Comparison of ENCODE assay signal across 8 mouse cellular contexts in genomic region chr14:55762001-55762821, GRCm38 (mm10). TPM values are rescaled to one million over a fixed set of nuclear protein-coding genes. Genes with fewer than 3 reads are reported as not detected.
DNase-seq lines count a peak whose midpoint lies in the region; ATAC-seq lines count a peak whose summit lies in the region.

No protein-coding gene starts in this region.

- H3K27ac ChIP-seq in embryonic facial prominence, embryonic 14.5 days (replicated peaks; ENCODE audit: low read depth, low read length), result peak overlapping the region; percentile 40
- H3K27ac ChIP-seq in midbrain, embryonic 11.5 days (ENCODE audit: low read depth, low read length), result no peak overlapping the region

- peak; percentile 39 to 40 for DNase-seq in frontal cortex, postnatal 36 days (ENCODE audit: low spot score in 2 of 2)
- no peak for DNase-seq in frontal cortex, postnatal 25 days (ENCODE audit: low spot score in 2 of 2)
- DNase-seq in ZHBTc4 (ENCODE audit: low read depth, low spot score), result peak; percentile 74
- peak; percentile 55 for DNase-seq in embryonic facial prominence, embryonic 14.5 days (ENCODE audit: low spot score)
- peak; percentile 64 to 74 for DNase-seq in heart, postnatal 14 days
- peak; percentile 47 to 49 for DNase-seq in left cerebral cortex, postnatal 36 days (ENCODE audit: low spot score in 2 of 2)
- DNase-seq in midbrain, embryonic 11.5 days (ENCODE audit: low spot score, missing footprints), result peak; percentile 97
- DNase-seq in thymus, postnatal 0 days (ENCODE audit: low spot score), result peak; percentile 44

- H3K9ac ChIP-seq in embryonic facial prominence, embryonic 14.5 days (ENCODE audit: low read depth, low read length), result peak overlapping the region; percentile 76
- H3K9ac ChIP-seq in midbrain, embryonic 11.5 days (ENCODE audit: low read length), result peak overlapping the region; percentile 67

- H3K9me3 ChIP-seq in embryonic facial prominence, embryonic 14.5 days (ENCODE audit: control insufficient read depth, low read length), result no peaks in the 10 kb centered on the region
- no peaks in the 10 kb centered on the region for H3K9me3 ChIP-seq in midbrain, embryonic 11.5 days (ENCODE audit: control insufficient read depth, low read length)

- H3K27me3 ChIP-seq in embryonic facial prominence, embryonic 14.5 days (replicated peaks; ENCODE audit: control insufficient read depth, insufficient read depth, low read length), result peaks cover 30% of the 10 kb centered on the region
- peaks cover 47% of the 10 kb centered on the region for H3K27me3 ChIP-seq in midbrain, embryonic 11.5 days (ENCODE audit: control insufficient read depth, insufficient read depth, low read length)

- 0% methylated on average over 40 of the region's 77 CpGs for WGBS in embryonic facial prominence, embryonic 14.5 days
- under 1% methylated on average over 65 of the region's 77 CpGs for WGBS in midbrain, embryonic 11.5 days

- ATAC-seq in embryonic facial prominence, embryonic 14.5 days (ENCODE audit: low read depth), result peak; percentile 80
- ATAC-seq in midbrain, embryonic 11.5 days (ENCODE audit: low FRiP score), result peak; percentile 75

- intact Hi-C loops in heart, postnatal 14 days (cut with DNase I), result no loop called here
- intact Hi-C loops in left cerebral cortex, postnatal 36 days (cut with DNase I), result no loop called here

- H3K36me3 ChIP-seq in embryonic facial prominence, embryonic 14.5 days (ENCODE audit: control insufficient read depth, insufficient read depth, low read length), result no peaks in the 10 kb centered on the region
- H3K36me3 ChIP-seq in midbrain, embryonic 11.5 days (ENCODE audit: control insufficient read depth, insufficient read depth, low read length), result no peaks in the 10 kb centered on the region

- H3K4me2 ChIP-seq in embryonic facial prominence, embryonic 14.5 days (ENCODE audit: low read depth, low read length), result peak overlapping the region; percentile 95
- H3K4me2 ChIP-seq in midbrain, embryonic 11.5 days, result peak overlapping the region; percentile 88

- H3K4me3 ChIP-seq in embryonic facial prominence, embryonic 14.5 days (ENCODE audit: low read depth, low read length), result peak overlapping the region; percentile 55
- peak overlapping the region; percentile 47 for H3K4me3 ChIP-seq in midbrain, embryonic 11.5 days (ENCODE audit: low read depth, low read length)

- H3K4me1 ChIP-seq in embryonic facial prominence, embryonic 14.5 days (ENCODE audit: control insufficient read depth, insufficient read depth, low read length), result peaks cover 9% of the 10 kb centered on the region; the same call in 1 of the 2 replicates
- peaks cover 7% of the 10 kb centered on the region; the same call in 1 of the 2 replicates for H3K4me1 ChIP-seq in midbrain, embryonic 11.5 days (ENCODE audit: control insufficient read depth, insufficient read depth, low read length)

RNA-seq across cellular contexts. Expression of gene Ltb4r2, which starts 1.0 kb away (rescaled TPM):
- polyA plus RNA-seq in embryonic facial prominence, embryonic 14.5 days (2014; fragmentation: Nextera tagmentation; extraction: Ambion mirVana), result 0.47 and 0.51 TPM in 2 replicates
- total RNA-seq in heart, postnatal 14 days (2021), result under 1 TPM; 0.12 to 0.17 TPM
- under 1 TPM; 0.20 to 0.67 TPM for total RNA-seq in left cerebral cortex, postnatal 36 days (2021)
- 0.12 and 0.40 TPM in 2 replicates for polyA plus RNA-seq in midbrain, embryonic 11.5 days (2014; fragmentation: Nextera tagmentation; extraction: Ambion mirVana)
- 0.78 and 1.2 TPM in 2 replicates for polyA plus RNA-seq in thymus, postnatal 0 days (2015; fragmentation: Nextera tagmentation; extraction: Ambion mirVana)

RNA-seq across cellular contexts. Expression of gene Ltb4r1, which starts 3.6 kb away (rescaled TPM):
- polyA plus RNA-seq in embryonic facial prominence, embryonic 14.5 days (2014; fragmentation: Nextera tagmentation; extraction: Ambion mirVana), result 0.24 and 0.56 TPM in 2 replicates
- total RNA-seq in heart, postnatal 14 days (2021), result under 1 TPM; 0.37 to 0.60 TPM
- total RNA-seq in left cerebral cortex, postnatal 36 days (2021), result under 1 TPM; 0.29 to 0.59 TPM
- polyA plus RNA-seq in midbrain, embryonic 11.5 days (2014; fragmentation: Nextera tagmentation; extraction: Ambion mirVana), result not detected in 2 replicates
- polyA plus RNA-seq in thymus, postnatal 0 days (2015; fragmentation: Nextera tagmentation; extraction: Ambion mirVana), result 3.7 and 4.3 TPM in 2 replicates

RNA-seq across cellular contexts. Expression of gene Cideb, which starts 4.0 kb away (rescaled TPM):
- polyA plus RNA-seq in embryonic facial prominence, embryonic 14.5 days (2014; fragmentation: Nextera tagmentation; extraction: Ambion mirVana), result 0.33 and 0.59 TPM in 2 replicates
- 1 to 10 TPM in 1 of 2 experiments, under 1 TPM in 1; 1.00 to 1.0 TPM for total RNA-seq in heart, postnatal 14 days (2021)
- 1 to 10 TPM; 2.5 to 3.0 TPM for total RNA-seq in left cerebral cortex, postnatal 36 days (2021)
- polyA plus RNA-seq in midbrain, embryonic 11.5 days (2014; fragmentation: Nextera tagmentation; extraction: Ambion mirVana), result 0.18 and 0.22 TPM in 2 replicates
- 0.14 TPM in 1 of 2 replicates, not detected in the other for polyA plus RNA-seq in thymus, postnatal 0 days (2015; fragmentation: Nextera tagmentation; extraction: Ambion mirVana)

RNA-seq across cellular contexts. Expression of gene Nop9, which starts 16.7 kb away (rescaled TPM):
- polyA plus RNA-seq in embryonic facial prominence, embryonic 14.5 days (2014; fragmentation: Nextera tagmentation; extraction: Ambion mirVana), result 32.6 and 36.9 TPM in 2 replicates
- total RNA-seq in heart, postnatal 14 days (2021), result 10 to 100 TPM; 11.2 to 11.4 TPM
- 10 to 100 TPM; 10.5 to 12.5 TPM for total RNA-seq in left cerebral cortex, postnatal 36 days (2021)
- 46.2 and 47.4 TPM in 2 replicates for polyA plus RNA-seq in midbrain, embryonic 11.5 days (2014; fragmentation: Nextera tagmentation; extraction: Ambion mirVana)
- polyA plus RNA-seq in thymus, postnatal 0 days (2015; fragmentation: Nextera tagmentation; extraction: Ambion mirVana), result 37.8 and 47.2 TPM in 2 replicates

RNA-seq across cellular contexts. Expression of gene Dhrs1, which starts 16.7 kb away (rescaled TPM):
- polyA plus RNA-seq in embryonic facial prominence, embryonic 14.5 days (2014; fragmentation: Nextera tagmentation; extraction: Ambion mirVana), result 76.5 and 83.8 TPM in 2 replicates
- 10 to 100 TPM; 54.6 to 56.2 TPM for total RNA-seq in heart, postnatal 14 days (2021)
- 10 to 100 TPM; 78.5 to 83.9 TPM for total RNA-seq in left cerebral cortex, postnatal 36 days (2021)
- 69.5 and 70.5 TPM in 2 replicates for polyA plus RNA-seq in midbrain, embryonic 11.5 days (2014; fragmentation: Nextera tagmentation; extraction: Ambion mirVana)
- polyA plus RNA-seq in thymus, postnatal 0 days (2015; fragmentation: Nextera tagmentation; extraction: Ambion mirVana), result 63.6 and 65.8 TPM in 2 replicates

Comparison
In these comparisons a context has a peak if more than half of its experiments do, and no peak if none do; other contexts are left out.
1. DNase-seq: peak in frontal cortex, postnatal 36 days (2 of 2), ZHBTc4 (single experiment), embryonic facial prominence, embryonic 14.5 days (single experiment), heart, postnatal 14 days (2 of 2), left cerebral cortex, postnatal 36 days (2 of 2), midbrain, embryonic 11.5 days (single experiment) and thymus, postnatal 0 days (single experiment); none in frontal cortex, postnatal 25 days (0 of 2).